Mouse (Mus musculus) MN1 (cell line): Measurements from ENCODE around the gene Olfr1275.

Experiments used
- DNase-seq: peaks from one replicate; pipeline ENCODE4 v3.0.0-alpha.2; 2016; ENCODE audit warnings: low spot score

Gene Olfr1275

DNA sequence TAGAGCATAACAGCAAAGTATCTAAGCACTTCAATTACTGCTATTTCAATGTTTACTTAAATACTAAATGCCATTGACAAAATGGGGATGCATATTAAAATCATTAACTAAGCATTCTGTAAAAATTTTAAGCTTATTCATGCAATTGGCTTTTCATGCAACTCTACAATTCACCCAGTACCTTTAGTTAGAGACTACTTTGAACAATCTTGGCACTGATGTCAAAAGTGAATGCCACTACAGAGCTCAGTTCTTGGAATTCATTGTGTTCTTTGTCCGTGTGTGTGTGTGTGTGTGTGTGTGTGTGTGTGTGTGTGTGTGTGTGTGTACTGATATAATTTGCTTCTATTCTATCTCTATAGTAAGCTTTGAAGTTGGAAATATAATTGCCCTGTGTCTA lies at the start of gene Olfr1275:
Olfr1275 (minus strand) TSS at position 101 of the 400 bp plus-strand sequence.
- DNase-seq: no peak

GRCm38 (mm10) chr2:111274006-111274405 lies 38.9 kb upstream of the Olfr1275 start, which contains the start of gene Olfr1277:
Gene Olfr1277, minus strand, starts transcription at chr2:111274106.
- no peak for DNase-seq

GRCm38 (mm10) chr2:111254216-111254615 lies 19.1 kb upstream of the Olfr1275 start, which contains the start of gene Olfr1276:
Gene Olfr1276, plus strand, starts transcription at chr2:111254516.
- no peak for DNase-seq

DNA sequence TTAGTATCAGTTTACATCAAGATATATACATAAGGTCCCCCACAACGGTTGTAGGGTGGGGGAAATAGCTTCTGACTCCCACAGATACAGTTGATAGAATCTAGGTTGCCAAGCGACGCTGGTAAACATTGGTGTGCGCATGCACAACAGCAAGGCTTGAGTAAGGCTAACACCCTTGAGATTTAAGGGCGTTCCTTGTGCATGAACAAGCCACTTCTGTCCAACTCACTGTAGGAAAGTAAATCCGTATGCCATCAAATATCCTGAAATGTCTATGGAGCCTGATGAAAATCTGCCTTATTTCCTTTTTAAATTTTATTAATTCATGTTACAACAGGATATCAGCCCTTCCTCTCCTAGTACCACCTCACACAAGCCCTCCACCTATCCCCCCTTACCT lies 5.6 kb downstream of the Olfr1275 start, which contains the start of gene 4930430A15Rik:
4930430A15Rik (minus strand) TSS at position 101 of the 400 bp plus-strand sequence.
- no peak for DNase-seq

DNA sequence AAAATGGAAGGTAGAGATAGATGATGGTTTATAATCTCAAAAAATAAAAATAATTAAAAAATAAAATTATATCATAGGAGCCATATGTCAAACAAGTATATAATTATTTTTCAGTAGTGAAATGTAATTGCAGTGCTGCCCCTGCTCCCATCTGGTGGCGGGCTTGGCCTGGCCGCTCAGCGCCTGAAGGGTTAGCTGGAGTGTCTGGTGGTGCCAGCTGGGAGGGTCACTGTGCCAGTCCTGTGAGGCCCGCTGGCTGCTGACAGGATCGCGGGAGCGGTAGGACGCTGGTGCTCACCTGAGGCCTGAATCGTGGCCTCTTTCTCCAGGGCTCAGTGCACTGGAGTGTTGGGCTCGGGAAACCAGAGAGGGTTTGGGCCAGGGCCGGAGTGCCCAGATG lies 53.0 kb downstream of the Olfr1275 start:
- no peak for DNase-seq
